Mouse (Mus musculus) neural tube, embryonic 11.5 days (tissue): ENCODE results near the gene Tmem116. TPM values are rescaled to one million over a fixed set of nuclear protein-coding genes. Genes with fewer than 3 reads are reported as not detected.
A peak's percentile ranks its signal among the peaks of the same experiment; 100 is the strongest.

ENCODE experiments used
- ATAC-seq: fragments of 200-750 bp; cut with Nextera tagmentation; 2 replicates; pipeline ENCODE4 v1.8.0; 2017; ENCODE audit warnings: moderate number of reproducible peaks, mild to moderate bottlenecking, moderate TSS enrichment, moderate library complexity; ENCODE audit not compliant: insufficient read depth, low FRiP score, low TSS enrichment
- DNase-seq: peaks from one replicate; pipeline ENCODE4 v3.0.0-alpha.2; 2015; ENCODE audit warnings: low spot score
- H3K27ac ChIP-seq: fragments of 300-500 bp; sonication (generic); 2 replicates; pipeline ENCODE4 v1.5.1; 2014; ENCODE audit warnings: low read depth, mild to moderate bottlenecking, low read length
- H3K27me3 ChIP-seq: fragments of 300-500 bp; sonication (generic); 2 replicates; pipeline ENCODE4 v1.6.1; 2014; ENCODE audit warnings: mild to moderate bottlenecking, low read length, mixed read lengths; ENCODE audit not compliant: control insufficient read depth, insufficient read depth
- H3K36me3 ChIP-seq: fragments of 300-500 bp; sonication (generic); 2 replicates; pipeline ENCODE4 v1.6.1; 2014; ENCODE audit warnings: mild to moderate bottlenecking, low read length, moderate library complexity, mixed read lengths; ENCODE audit not compliant: control insufficient read depth, insufficient read depth
- H3K4me1 ChIP-seq: fragments of 300-500 bp; sonication (generic); 2 replicates; pipeline ENCODE4 v1.6.1; 2014; ENCODE audit warnings: low read length, mixed read lengths; ENCODE audit not compliant: control insufficient read depth, insufficient read depth
- H3K4me2 ChIP-seq: fragments of 300-500 bp; sonication (generic); 2 replicates; pipeline ENCODE4 v1.6.1; 2014; ENCODE audit warnings: low read depth, mild to moderate bottlenecking, moderate library complexity
- H3K4me3 ChIP-seq: fragments of 300-500 bp; sonication (generic); 2 replicates; pipeline ENCODE4 v1.5.1; 2014; ENCODE audit warnings: low read depth, low read length
- H3K9ac ChIP-seq: fragments of 300-500 bp; sonication (generic); 2 replicates; pipeline ENCODE4 v1.6.1; 2014; ENCODE audit warnings: mild to moderate bottlenecking, low read length
- H3K9me3 ChIP-seq: fragments of 300-500 bp; sonication (generic); 2 replicates; pipeline ENCODE4 v1.6.1; 2016; ENCODE audit warnings: low read length; ENCODE audit not compliant: control insufficient read depth
- WGBS: fragments of 180-500 bp; shearing (Covaris S2); extraction: QIAGEN DNeasy Blood & Tissue Kit; methylation state at CpG from one replicate; pipeline ENCODE4 v1.1.7; 2014; 5-methylcytosine and 5-hydroxymethylcytosine counted together
- polyA plus RNA-seq: library from polyadenylated mRNA; unstranded; fragments of >200 nt; fragmentation: Nextera tagmentation; extraction: Ambion mirVana; gene quantifications from 2 replicates; pipeline ENCODE4 v1.2.1, GENCODE M21; 2014

Gene Tmem116
- polyA plus RNA-seq, 1 experiment from 2014 or later = 1.8 TPM

DNA sequence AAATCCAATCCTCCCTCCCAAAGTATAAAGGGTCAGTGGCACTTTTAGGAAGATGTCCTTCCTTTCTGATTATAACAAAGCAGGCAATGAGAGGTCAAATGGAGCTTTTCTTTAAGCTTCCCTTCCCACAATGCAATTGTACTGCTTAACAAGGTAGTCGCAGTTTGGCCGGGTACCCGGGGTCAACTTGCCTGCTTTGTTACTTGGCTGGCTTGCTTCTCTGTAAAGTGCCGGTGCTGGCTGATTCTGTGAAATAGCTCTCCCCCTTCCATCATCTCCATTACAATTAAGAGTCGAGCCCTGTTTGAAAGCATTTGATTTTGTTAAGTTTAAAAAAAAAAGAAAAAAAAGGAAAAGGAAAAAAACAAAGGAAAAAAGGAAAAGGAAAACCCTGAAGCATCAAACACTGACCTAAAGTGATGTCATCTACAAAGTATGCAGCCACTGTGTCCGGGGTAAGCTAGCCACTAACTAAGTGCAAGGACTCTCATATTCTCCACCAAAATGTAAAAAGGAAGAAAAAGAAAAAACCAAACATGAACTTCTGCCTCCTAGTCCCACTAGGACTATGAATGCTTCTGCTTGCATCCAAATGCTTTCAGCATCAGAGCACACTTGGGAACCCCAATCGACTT is 85.3 kb downstream of the Tmem116 start:
- Histone ChIP-seq H3K4me1 (no peaks in the 10 kb centered on the region), H3K36me3 (peaks cover 19% of the 10 kb centered on the region), H3K9me3 (no peaks in the 10 kb centered on the region), H3K9ac (no peak overlapping the region), H3K27me3 (no peaks in the 10 kb centered on the region), H3K4me2 (no peak overlapping the region), H3K4me3 (no peak overlapping the region), H3K27ac (no peak overlapping the region)
- WGBS = 69% methylated on average over 7 of the region's 7 CpGs
- ATAC-seq (no peak), DNase-seq (no peak)

DNA sequence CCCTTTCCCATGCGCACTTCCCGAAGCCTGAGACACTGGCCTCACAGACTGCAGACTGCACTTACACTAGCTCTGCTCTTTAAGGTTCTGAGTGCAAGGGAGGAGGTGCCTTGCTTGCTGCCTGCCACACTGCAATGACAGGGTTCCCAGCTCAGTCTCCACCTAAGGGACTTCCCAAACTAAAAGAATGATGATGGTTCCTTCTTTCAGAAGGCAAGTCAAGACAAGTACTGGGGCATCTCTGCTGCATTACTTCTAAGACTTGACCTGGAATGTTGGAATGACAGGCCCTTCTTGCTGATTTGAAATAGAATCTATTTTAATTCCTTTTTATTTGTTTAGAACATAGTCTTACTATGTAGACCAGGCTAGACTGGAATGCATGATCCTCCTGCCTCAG is 85.9 kb downstream of the Tmem116 start:
- ATAC-seq = no peak
- H3K4me3 ChIP-seq = no peak overlapping the region
- no peak overlapping the region for H3K9ac ChIP-seq
- DNase-seq = no peak
- H3K4me1 ChIP-seq = no peaks in the 10 kb centered on the region
- WGBS = 87% methylated on average over 2 of the region's 2 CpGs
- no peaks in the 10 kb centered on the region for H3K27me3 ChIP-seq
- H3K27ac ChIP-seq = no peak overlapping the region
- H3K9me3 ChIP-seq = no peaks in the 10 kb centered on the region
- H3K36me3 ChIP-seq = peaks cover 13% of the 10 kb centered on the region
- no peak overlapping the region for H3K4me2 ChIP-seq

DNA sequence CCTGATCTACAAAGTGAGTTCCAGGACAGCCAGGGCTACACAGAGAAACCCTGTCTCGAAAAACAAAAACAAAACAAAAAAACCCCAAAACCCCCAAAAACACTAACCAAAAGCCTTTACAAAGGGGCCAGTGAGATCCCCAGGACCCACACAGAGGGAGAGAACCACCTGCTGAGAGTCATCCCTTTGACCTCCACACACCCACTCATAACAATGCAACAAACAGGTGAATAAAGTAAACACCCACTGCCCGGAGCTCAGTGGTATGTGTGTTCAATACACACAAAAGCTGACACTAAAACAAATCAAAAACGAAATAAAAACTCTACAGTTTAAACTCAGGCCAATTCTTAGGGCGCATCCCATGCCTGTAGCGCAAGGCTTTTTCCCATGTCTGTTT is 88.4 kb downstream of the Tmem116 start:
- Histone ChIP-seq H3K9ac (no peak overlapping the region), H3K9me3 (no peaks in the 10 kb centered on the region), H3K27me3 (no peaks in the 10 kb centered on the region), H3K36me3 (peaks cover 5% of the 10 kb centered on the region; the same call in 1 of the 2 replicates), H3K4me2 (no peak overlapping the region), H3K27ac (no peak overlapping the region), H3K4me1 (peaks cover 7% of the 10 kb centered on the region), H3K4me3 (no peak overlapping the region)
- DNase-seq (no peak), ATAC-seq (no peak)
- WGBS = 91% methylated on average over 5 of the region's 5 CpGs

DNA sequence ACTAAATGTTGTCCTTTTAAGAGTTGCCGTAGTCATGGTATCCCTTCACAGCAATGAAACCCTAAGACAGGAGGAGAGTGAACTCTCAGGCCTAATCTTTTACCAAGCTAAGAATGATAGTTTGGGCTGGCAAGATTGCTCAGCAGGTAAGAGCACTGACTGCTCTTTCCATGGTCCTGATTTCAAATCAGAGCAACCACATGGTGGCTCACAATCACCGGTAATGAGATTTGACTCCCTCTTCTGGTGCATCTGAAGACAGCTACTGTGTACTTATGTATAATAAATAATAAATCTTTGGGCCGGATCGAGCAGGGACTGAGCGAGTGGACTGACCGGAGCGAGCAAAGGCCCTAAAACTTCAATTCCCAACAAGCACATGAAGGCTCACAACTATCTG is 89.5 kb downstream of the Tmem116 start:
- WGBS = 88% methylated on average over 7 of the region's 7 CpGs
- peaks cover 2% of the 10 kb centered on the region; the same call in 1 of the 2 replicates for H3K36me3 ChIP-seq
- no peak overlapping the region for H3K9ac ChIP-seq
- no peak overlapping the region for H3K4me2 ChIP-seq
- H3K27me3 ChIP-seq = no peaks in the 10 kb centered on the region
- no peak overlapping the region for H3K4me3 ChIP-seq
- ATAC-seq (no peak), DNase-seq (no peak)
- no peaks in the 10 kb centered on the region for H3K9me3 ChIP-seq
- H3K4me1 ChIP-seq = peaks cover 7% of the 10 kb centered on the region
- no peak overlapping the region for H3K27ac ChIP-seq

DNA sequence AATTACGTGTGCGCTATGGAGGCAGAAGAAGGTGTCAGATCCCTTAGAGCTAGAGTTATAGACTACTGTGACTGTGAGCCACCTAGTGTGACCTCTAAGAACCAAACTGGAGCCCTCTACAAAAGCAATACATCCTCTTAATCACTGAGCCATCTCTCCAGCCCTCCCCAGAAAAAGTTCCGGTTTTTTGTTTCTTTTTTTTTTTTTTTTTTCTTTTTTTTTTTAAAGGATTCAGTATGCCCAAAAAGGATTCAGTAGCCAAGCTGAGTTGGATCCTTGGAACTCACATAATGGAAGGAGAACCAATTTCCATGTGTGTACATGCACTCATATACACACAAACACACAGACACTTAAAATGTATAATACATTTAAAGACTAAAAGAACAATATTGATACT is 91.7 kb downstream of the Tmem116 start:
- ATAC-seq (no peak), DNase-seq (no peak)
- Histone ChIP-seq H3K27ac (no peak overlapping the region), H3K4me1 (peaks cover 7% of the 10 kb centered on the region), H3K9ac (no peak overlapping the region), H3K4me3 (no peak overlapping the region), H3K27me3 (no peaks in the 10 kb centered on the region), H3K4me2 (no peak overlapping the region; the same call in 1 of the 2 replicates), H3K36me3 (no peaks in the 10 kb centered on the region), H3K9me3 (no peaks in the 10 kb centered on the region)
- 84% methylated on average over 3 of the region's 3 CpGs for WGBS

DNA sequence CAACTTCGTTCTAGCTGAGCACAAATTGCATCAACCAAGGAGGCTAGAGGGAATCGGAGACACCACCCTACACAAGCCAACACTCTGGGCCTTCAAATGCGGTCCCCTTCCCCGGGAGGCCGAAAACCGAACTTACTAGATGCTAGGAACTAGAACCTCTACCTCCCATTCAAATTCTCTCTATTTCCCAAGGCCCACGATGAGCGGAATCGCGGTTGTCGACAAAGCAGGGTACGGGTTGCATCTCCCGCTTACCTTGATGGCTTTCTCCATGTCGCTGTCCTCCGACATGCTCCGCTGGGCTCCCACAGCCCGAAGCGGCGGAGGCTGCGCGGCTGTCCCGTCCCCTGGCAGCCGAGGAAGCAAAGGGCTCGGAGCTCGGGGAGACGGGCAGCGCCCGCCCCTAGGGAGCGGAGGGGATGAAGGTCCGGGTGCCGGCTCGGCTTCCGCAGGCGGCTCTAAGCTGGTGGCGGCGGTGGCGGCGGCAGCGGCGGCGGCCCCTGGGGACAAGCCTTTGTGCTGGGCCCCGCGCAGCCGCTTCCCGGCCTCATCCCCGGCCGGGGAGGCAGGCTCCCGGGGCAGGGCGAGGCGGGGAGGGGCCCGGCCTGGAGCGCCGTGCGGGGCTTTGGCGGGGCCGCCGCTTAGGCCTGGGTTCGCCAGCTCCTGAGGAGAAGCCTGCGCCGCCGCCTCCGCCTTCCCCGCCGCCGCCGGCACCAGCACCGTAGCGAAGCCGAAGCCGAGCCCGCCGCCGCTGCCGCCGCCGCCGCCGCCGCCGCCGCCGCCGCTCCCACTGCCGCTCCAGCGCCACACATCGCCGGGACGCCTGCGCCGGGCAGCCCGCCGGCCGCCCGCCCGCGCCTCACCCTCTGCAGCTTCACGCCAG is 93.5 kb downstream of the Tmem116 start, which contains the start of the genes Adam1a and Gm42878:
Adam1a (minus strand) TSS at position 573 of the 883 bp plus-strand sequence.
Gm42878 (minus strand) TSS at position 573 of the 883 bp plus-strand sequence.
- DNase-seq = peak; percentile 54
- Histone ChIP-seq H3K4me3 (peak within 1 kb of the TSS; percentile 81), H3K27me3 (no peaks in the 10 kb centered on the region), H3K36me3 (no peaks in the 10 kb centered on the region), H3K9ac (peak within 1 kb of the TSS; percentile 93), H3K27ac (peak within 1 kb of the TSS; percentile 95), H3K4me1 (peaks cover 7% of the 10 kb centered on the region), H3K9me3 (no peaks in the 10 kb centered on the region), H3K4me2 (peak within 1 kb of the TSS; percentile 93)
- peak; percentile 32 for ATAC-seq
- WGBS = under 1% methylated on average over 37 of the region's 97 CpGs

DNA sequence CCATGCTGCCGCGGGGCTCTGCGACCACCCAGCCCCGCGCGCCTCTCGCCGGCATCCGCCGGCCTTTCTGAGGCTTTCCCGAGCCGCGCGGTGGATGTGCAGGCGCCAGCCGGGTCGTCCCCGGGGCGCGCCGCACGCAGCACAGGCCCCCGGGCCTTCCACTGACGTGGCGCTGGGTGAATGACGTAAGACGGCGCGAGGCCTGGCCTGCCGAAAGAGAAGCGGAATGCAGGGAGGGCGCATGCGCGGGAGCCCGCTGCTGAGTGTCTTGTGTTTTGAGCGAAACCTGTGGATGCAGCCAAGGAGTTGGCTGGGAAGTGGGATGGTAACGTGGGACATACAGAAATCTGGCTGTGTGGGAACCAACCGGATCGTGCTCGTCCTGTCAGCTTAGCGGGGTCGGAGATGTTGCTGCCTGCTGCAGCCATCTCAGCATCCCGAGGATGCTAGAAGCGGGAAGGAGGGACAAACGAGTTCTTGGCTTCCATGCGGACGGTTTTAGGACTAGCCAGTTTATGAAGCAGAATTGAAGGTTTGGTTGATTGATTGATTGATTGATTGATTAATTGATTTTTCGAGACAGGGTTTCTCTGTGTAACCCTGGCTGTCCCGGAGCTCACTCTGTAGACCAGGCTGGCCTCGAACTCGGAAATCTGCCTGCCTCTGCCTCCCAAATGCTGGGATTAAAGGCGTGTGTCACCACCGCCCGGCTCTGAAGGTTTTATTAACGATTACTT is 94.3 kb downstream of the Tmem116 start, which contains the start of gene Mapkapk5:
Mapkapk5 (minus strand) TSS at position 113 of the 737 bp plus-strand sequence.
- H3K9me3 ChIP-seq = no peaks in the 10 kb centered on the region
- no peaks in the 10 kb centered on the region for H3K27me3 ChIP-seq
- H3K4me2 ChIP-seq = peak within 1 kb of the TSS; percentile 93
- 2% methylated on average over 54 of the region's 55 CpGs for WGBS
- H3K4me1 ChIP-seq = peaks cover 7% of the 10 kb centered on the region
- peak; percentile 98 for DNase-seq
- peak; percentile 98 for ATAC-seq
- H3K9ac ChIP-seq = peak within 1 kb of the TSS; percentile 93
- peak within 1 kb of the TSS; percentile 81 for H3K4me3 ChIP-seq
- H3K27ac ChIP-seq = peak within 1 kb of the TSS; percentile 95
- no peaks in the 10 kb centered on the region for H3K36me3 ChIP-seq

DNA sequence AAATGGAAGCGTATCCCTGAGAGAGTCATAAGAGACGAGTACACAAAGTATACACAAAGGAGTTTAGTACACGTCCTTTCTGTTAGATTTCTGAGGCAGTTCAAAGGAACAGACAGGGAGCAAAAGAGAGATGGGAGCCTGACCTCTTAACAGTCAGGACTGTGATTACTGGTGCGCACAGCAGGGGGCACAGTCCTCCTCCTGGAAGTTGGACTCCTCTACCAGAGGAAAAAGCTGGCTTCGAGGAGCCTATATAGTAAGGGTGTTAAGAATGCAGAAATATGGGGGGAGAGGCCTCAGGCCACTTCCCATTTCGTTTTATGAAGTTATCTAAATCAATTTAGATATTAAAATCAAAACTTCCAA is 94.8 kb downstream of the Tmem116 start:
- H3K9me3 ChIP-seq = no peaks in the 10 kb centered on the region
- H3K4me2 ChIP-seq = peak overlapping the region; percentile 39
- WGBS = 46% methylated on average over 6 of the region's 6 CpGs
- H3K9ac ChIP-seq = peak overlapping the region; percentile 93
- H3K4me3 ChIP-seq = peak overlapping the region; percentile 81
- peak; percentile 60 for DNase-seq
- H3K36me3 ChIP-seq = no peaks in the 10 kb centered on the region
- H3K27me3 ChIP-seq = no peaks in the 10 kb centered on the region
- no peak overlapping the region for H3K27ac ChIP-seq
- ATAC-seq = no peak
- H3K4me1 ChIP-seq = peaks cover 7% of the 10 kb centered on the region
